Mouse (Mus musculus) neural tube, embryonic 13.5 days (tissue): Measurements from ENCODE around the gene Klhl22. TPM values are rescaled to one million over a fixed set of nuclear protein-coding genes. Genes with fewer than 3 reads are reported as not detected.

Experiments used
- ATAC-seq: fragments of 200-750 bp; cut with Nextera tagmentation; 2 replicates; pipeline ENCODE4 v1.8.0; 2017; ENCODE audit warnings: low read depth, mild to moderate bottlenecking, moderate TSS enrichment, moderate library complexity
- H3K27ac ChIP-seq: fragments of 300-500 bp; sonication (generic); replicated peaks from 2 replicates; pipeline ENCODE4 v1.5.1; 2015; ENCODE audit warnings: moderate library complexity, mild to moderate bottlenecking, inconsistent platforms
- H3K27me3 ChIP-seq: fragments of 300-500 bp; sonication (generic); 2 replicates; pipeline ENCODE4 v1.6.1; 2015; ENCODE audit warnings: mild to moderate bottlenecking, inconsistent platforms
- H3K36me3 ChIP-seq: fragments of 300-500 bp; sonication (generic); 2 replicates; pipeline ENCODE4 v1.6.1; 2015; ENCODE audit warnings: mild to moderate bottlenecking, inconsistent platforms
- H3K4me1 ChIP-seq: fragments of 300-500 bp; sonication (generic); replicated peaks from 2 replicates; pipeline ENCODE4 v1.6.1; 2015; ENCODE audit warnings: inconsistent platforms
- H3K4me2 ChIP-seq: fragments of 300-500 bp; sonication (generic); 2 replicates; pipeline ENCODE4 v1.6.1; 2015; ENCODE audit warnings: inconsistent platforms, mild to moderate bottlenecking, moderate library complexity
- H3K4me3 ChIP-seq: fragments of 300-500 bp; sonication (generic); 2 replicates; pipeline ENCODE4 v1.5.1; 2015; ENCODE audit warnings: mild to moderate bottlenecking, inconsistent platforms
- H3K9ac ChIP-seq: fragments of 300-500 bp; sonication (generic); 2 replicates; pipeline ENCODE4 v1.6.1; 2015; ENCODE audit warnings: moderate library complexity, mild to moderate bottlenecking, inconsistent platforms
- H3K9me3 ChIP-seq: fragments of 300-500 bp; sonication (generic); 2 replicates; pipeline ENCODE4 v1.6.1; 2016; ENCODE audit warnings: inconsistent platforms
- WGBS: fragments of 180-500 bp; shearing (Covaris S2); methylation state at CpG from one replicate; pipeline ENCODE4 v1.1.7; 2015; 5-methylcytosine and 5-hydroxymethylcytosine counted together
- polyA plus RNA-seq: library from polyadenylated mRNA; unstranded; fragments of >200 nt; fragmentation: Nextera tagmentation; extraction: Ambion mirVana; gene quantifications from 2 replicates; pipeline ENCODE4 v1.2.1, GENCODE M21; 2015

The Klhl22 gene
- polyA plus RNA-seq, 1 experiment from 2014 or later, result 76.2 TPM

DNA sequence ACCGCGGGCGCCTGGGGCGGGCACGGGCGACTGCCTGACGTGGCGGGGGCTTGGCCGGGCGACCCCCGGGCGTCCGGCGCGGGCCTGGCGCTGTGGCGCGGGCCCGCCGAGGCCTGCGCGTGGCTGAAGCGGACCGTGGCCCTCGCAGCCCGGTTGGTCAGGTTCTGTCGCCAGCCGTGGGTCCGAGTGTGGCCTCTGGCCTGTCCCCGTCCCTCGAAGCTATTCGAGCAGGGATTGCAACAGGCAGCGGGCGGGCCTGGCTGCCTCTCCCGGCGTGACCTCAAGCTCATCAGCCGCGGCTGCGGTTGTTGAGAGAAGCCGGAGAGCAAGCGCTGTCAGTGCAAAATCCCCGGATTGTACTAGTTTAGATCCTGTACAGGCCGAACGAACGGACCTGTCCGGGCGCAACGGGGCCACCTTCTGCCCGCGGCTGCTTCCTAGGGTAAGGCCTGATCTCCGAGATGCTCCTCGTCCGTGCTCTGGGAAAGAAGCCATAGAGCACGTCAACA is 449 bp downstream of the Klhl22 start:
- Histone ChIP-seq H3K4me3 (peak overlapping the region; percentile 70), H3K4me1 (peaks cover 46% of the 10 kb centered on the region), H3K9me3 (no peaks in the 10 kb centered on the region), H3K27ac (peak overlapping the region; percentile 83), H3K9ac (peak overlapping the region; percentile 91), H3K27me3 (peaks cover 6% of the 10 kb centered on the region; the same call in 1 of the 2 replicates), H3K36me3 (0 out of 2 replicates have a peak, but pooled peaks cover 8% of the 10 kb centered on the region), H3K4me2 (peak overlapping the region; percentile 72)
- WGBS, result 2% methylated on average over 54 of the region's 54 CpGs
- ATAC-seq, result peak; percentile 73

DNA sequence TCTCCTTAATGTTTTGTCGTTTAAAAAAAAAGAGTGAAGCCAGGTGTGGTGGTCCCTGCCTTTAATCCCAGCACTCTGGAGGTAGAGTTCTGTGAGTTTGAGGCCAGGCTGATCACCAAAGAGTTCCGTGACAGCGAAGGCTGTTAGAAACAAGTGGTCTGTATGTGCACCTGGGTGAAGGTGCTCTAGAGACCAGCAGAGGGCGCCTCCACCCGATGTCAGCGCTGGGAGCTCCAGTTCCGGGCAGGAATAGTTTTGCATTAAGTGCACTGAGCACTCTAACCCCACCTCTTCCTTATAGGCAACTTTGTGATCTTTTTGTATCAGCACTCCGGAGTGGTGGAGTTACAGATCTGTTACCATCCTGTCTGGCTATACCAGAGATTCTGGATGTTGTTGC is 1.2 kb downstream of the Klhl22 start:
- Histone ChIP-seq H3K4me2 (peak overlapping the region; percentile 72), H3K9me3 (no peaks in the 10 kb centered on the region), H3K27ac (no peak overlapping the region), H3K4me3 (peak overlapping the region; percentile 70), H3K36me3 (peaks cover 11% of the 10 kb centered on the region; the same call in 1 of the 2 replicates), H3K9ac (peak overlapping the region; percentile 91), H3K27me3 (peaks cover 6% of the 10 kb centered on the region; the same call in 1 of the 2 replicates), H3K4me1 (peaks cover 53% of the 10 kb centered on the region)
- no peak for ATAC-seq
- WGBS, result 35% methylated on average over 8 of the region's 8 CpGs

DNA sequence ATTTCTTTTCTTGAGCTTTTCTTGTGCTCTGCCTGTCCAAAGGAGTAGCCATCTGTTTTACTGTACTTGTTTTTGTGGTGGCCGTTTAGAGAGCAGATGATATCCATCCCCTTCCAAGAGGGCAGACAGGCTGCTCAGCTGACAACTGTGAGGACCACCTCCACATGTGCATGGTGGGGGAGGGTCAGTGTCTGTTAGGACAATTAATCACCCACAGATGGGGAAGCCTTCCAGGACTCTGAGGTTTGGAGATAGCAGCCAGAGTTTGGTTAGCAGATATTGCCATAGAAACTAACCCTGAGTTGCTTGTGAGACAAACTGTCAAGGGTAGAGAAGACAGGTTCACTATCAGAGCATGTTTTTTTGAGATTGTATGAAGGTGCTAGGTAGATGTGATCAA is 1.7 kb downstream of the Klhl22 start:
- Histone ChIP-seq H3K4me3 (no peak overlapping the region), H3K27ac (no peak overlapping the region), H3K9ac (no peak overlapping the region), H3K4me2 (peak overlapping the region; percentile 72), H3K9me3 (no peaks in the 10 kb centered on the region), H3K27me3 (peaks cover 6% of the 10 kb centered on the region; the same call in 1 of the 2 replicates), H3K36me3 (peaks cover 15% of the 10 kb centered on the region), H3K4me1 (peaks cover 56% of the 10 kb centered on the region)
- WGBS, result 65% methylated on average over 1 of the region's 1 CpGs
- ATAC-seq, result no peak

GRCm38 (mm10) chr16:17764108-17764511 is 4.7 kb downstream of the Klhl22 start:
- Histone ChIP-seq H3K4me3 (no peak overlapping the region), H3K27ac (no peak overlapping the region), H3K36me3 (peaks cover 42% of the 10 kb centered on the region), H3K9ac (no peak overlapping the region), H3K9me3 (no peaks in the 10 kb centered on the region), H3K27me3 (no peaks in the 10 kb centered on the region), H3K4me2 (no peak overlapping the region), H3K4me1 (peaks cover 49% of the 10 kb centered on the region)
- ATAC-seq, result no peak
- WGBS, result 90% methylated on average over 4 of the region's 4 CpGs

DNA sequence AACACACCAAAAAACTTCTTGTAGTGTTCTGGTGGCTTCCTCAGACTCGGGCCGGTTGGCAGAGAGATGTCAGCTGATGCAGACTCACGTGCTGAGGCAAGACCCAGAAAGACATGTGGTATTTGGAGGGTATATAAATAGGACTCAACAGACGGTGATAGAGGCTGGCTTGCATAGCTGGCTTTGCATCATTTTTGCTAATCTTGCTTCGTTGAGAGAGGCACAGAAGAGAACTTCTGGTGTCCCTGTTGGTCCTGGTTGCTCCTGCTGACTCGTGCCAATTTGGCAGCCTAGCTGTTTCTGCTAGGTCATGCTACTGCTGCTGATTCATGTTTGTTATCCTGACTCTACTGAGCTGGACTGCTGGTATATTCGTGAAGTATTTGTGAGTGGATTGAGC is 9.4 kb downstream of the Klhl22 start:
- H3K9ac ChIP-seq, result no peak overlapping the region
- WGBS, result 86% methylated on average over 7 of the region's 7 CpGs
- H3K4me2 ChIP-seq, result no peak overlapping the region
- H3K4me1 ChIP-seq, result peaks cover 16% of the 10 kb centered on the region; the same call in 1 of the 2 replicates
- no peak overlapping the region for H3K4me3 ChIP-seq
- H3K27ac ChIP-seq, result no peak overlapping the region
- no peaks in the 10 kb centered on the region for H3K27me3 ChIP-seq
- peaks cover 72% of the 10 kb centered on the region for H3K36me3 ChIP-seq
- ATAC-seq, result no peak
- H3K9me3 ChIP-seq, result no peaks in the 10 kb centered on the region

DNA sequence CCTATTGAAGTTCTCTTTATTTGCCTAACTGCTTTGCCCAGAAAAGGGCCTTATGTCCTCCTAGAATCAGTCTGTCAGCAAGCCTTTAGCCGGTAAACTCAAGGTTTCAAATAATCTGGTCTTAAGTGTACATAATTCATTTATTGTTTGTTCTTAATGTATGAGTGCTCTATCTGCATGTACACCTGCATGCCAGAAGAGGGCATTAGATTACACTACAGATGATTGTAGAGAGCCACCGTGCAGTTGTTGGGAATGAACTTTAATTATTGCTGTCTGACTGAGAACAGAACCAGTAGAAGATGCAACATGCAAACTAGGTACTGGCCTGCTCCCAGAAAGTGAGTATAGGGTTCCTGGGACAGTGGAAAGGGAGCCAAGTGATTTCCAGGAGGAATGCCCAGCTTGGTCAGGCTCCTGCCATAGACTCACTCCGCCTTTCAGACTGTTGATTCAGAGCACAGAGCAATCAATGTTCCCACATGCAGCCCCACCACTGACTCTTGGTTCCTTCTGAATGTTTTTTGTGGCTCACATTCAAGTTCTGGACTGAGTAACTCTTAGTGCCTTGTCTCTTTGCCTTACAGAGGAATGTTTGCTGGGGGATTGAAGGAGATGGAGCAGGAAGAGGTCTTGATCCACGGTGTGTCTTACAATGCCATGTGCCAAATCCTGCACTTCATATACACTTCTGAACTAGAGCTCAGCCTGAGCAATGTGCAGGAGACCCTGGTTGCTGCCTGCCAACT is 11.9 kb downstream of the Klhl22 start:
- WGBS, result 76% methylated on average over 4 of the region's 4 CpGs

GRCm38 (mm10) chr16:17776828-17777227 is 17.4 kb downstream of the Klhl22 start:
- Histone ChIP-seq H3K4me1 (no peaks in the 10 kb centered on the region), H3K4me2 (no peak overlapping the region), H3K36me3 (peaks cover 71% of the 10 kb centered on the region), H3K9me3 (no peaks in the 10 kb centered on the region), H3K9ac (no peak overlapping the region), H3K4me3 (no peak overlapping the region), H3K27ac (no peak overlapping the region), H3K27me3 (no peaks in the 10 kb centered on the region)
- 68% methylated on average over 11 of the region's 11 CpGs for WGBS
- no peak for ATAC-seq

More for the DNA sequence above, 11.9 kb downstream of the Klhl22 start:
- peaks cover 70% of the 10 kb centered on the region for H3K36me3 ChIP-seq
- H3K4me3 ChIP-seq, result no peak overlapping the region
- no peak overlapping the region for H3K4me2 ChIP-seq
- ATAC-seq, result no peak
- no peak overlapping the region for H3K27ac ChIP-seq
- H3K9ac ChIP-seq, result no peak overlapping the region
- no peaks in the 10 kb centered on the region for H3K27me3 ChIP-seq
- H3K4me1 ChIP-seq, result no peaks in the 10 kb centered on the region
- no peaks in the 10 kb centered on the region for H3K9me3 ChIP-seq

DNA sequence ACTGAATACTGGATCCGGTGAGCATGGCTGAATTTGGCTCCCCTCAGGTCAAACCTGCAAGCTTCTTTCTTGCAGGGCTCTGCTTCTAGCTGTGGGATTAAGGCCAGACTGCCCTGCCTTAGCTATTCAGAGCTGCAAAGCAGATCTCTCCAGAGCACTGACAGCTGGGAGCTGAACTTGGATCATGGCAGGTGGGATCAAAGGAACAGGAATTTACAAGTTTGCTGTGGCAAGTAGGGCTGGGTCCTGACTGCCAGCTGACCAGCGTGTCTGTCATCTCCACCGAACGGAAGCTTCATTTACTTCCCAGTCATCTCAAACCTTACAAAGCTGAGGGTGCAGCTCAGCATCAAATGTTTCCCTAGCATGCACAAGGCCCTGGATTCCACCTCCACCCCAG is 18.8 kb downstream of the Klhl22 start:
- no peak overlapping the region for H3K27ac ChIP-seq
- no peak overlapping the region for H3K4me2 ChIP-seq
- H3K4me1 ChIP-seq, result no peaks in the 10 kb centered on the region
- H3K4me3 ChIP-seq, result no peak overlapping the region
- H3K27me3 ChIP-seq, result no peaks in the 10 kb centered on the region
- WGBS, result 90% methylated on average over 4 of the region's 4 CpGs
- no peak for ATAC-seq
- peaks cover 72% of the 10 kb centered on the region for H3K36me3 ChIP-seq
- H3K9me3 ChIP-seq, result no peaks in the 10 kb centered on the region
- H3K9ac ChIP-seq, result no peak overlapping the region

DNA sequence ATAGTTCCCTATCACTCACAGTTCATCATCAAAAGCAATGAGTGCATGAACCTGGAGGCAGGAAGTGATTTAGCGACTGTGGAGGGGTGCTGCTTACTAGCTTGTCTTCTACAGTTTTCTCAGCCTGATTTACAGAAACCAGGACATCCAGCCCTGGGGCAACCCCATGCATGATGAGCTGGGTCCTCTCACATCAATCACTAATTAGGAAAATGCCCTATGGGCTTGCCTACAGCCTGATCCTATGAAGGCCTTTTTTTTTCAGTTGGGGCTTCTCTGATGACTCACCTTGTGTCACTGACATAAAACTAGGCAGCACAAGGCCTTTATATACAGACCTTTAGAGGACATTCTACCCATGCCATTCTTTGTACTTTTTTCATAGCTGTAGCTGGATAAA is 20.3 kb downstream of the Klhl22 start:
- H3K4me3 ChIP-seq, result no peak overlapping the region
- H3K36me3 ChIP-seq, result peaks cover 79% of the 10 kb centered on the region
- H3K27ac ChIP-seq, result no peak overlapping the region
- H3K9me3 ChIP-seq, result no peaks in the 10 kb centered on the region
- no peak overlapping the region for H3K4me2 ChIP-seq
- no peak overlapping the region for H3K9ac ChIP-seq
- WGBS, result 89% methylated on average over 1 of the region's 1 CpGs
- no peaks in the 10 kb centered on the region for H3K4me1 ChIP-seq
- no peak for ATAC-seq
- H3K27me3 ChIP-seq, result no peaks in the 10 kb centered on the region

DNA sequence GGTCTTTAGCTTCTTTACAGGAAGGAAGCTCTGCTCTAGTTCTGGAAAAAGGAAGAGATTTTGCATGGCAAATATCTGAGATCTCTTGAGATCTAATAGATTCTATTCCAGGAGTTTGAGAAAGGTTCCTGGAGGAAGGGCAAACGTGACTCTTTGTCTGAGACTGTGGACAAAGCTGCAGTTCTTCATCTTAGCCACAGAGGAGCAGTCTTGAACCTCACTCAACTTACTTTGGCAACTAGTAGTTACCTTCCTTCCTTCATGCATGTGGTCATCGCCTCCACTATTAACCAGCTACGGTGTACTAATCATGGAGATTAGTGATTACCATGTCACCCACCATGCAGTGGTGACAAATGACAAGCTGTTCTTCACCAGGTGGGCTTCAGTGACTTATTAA is 25.9 kb downstream of the Klhl22 start:
- no peak for ATAC-seq
- no peak overlapping the region for H3K4me3 ChIP-seq
- H3K4me2 ChIP-seq, result no peak overlapping the region
- H3K9ac ChIP-seq, result no peak overlapping the region
- H3K27ac ChIP-seq, result no peak overlapping the region
- H3K36me3 ChIP-seq, result peaks cover 88% of the 10 kb centered on the region
- 60% methylated on average over 3 of the region's 3 CpGs for whole genome bisulfite sequencing
- no peaks in the 10 kb centered on the region for H3K4me1 ChIP-seq
- no peaks in the 10 kb centered on the region for H3K9me3 ChIP-seq
- no peaks in the 10 kb centered on the region for H3K27me3 ChIP-seq

DNA sequence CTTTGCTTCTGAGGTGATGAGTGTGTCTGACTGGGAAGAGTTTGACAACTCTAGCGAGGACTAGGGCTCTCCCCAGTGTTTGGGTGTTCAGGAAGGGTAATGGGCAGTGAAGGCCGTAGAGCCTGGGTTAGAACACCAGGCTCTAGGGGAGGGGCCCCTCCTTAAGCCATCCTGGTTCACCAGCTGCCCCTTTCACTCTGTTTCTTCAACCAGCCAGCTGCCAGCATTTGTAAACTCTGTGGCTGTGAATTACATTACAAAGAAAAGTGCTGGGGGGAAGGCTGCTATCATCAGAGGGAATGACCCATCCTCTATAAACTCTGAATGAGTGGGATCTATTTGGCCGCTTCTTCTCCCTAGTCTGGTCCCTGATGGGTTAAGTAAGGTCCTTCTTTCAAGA is 33.3 kb downstream of the Klhl22 start:
- H3K4me1 ChIP-seq, result peaks cover 11% of the 10 kb centered on the region
- H3K9ac ChIP-seq, result no peak overlapping the region
- WGBS, result 42% methylated on average over 3 of the region's 3 CpGs
- peaks cover 62% of the 10 kb centered on the region for H3K36me3 ChIP-seq
- no peak overlapping the region for H3K4me3 ChIP-seq
- H3K27me3 ChIP-seq, result peaks cover 43% of the 10 kb centered on the region
- H3K9me3 ChIP-seq, result no peaks in the 10 kb centered on the region
- ATAC-seq, result no peak
- H3K27ac ChIP-seq, result no peak overlapping the region
- no peak overlapping the region for H3K4me2 ChIP-seq

- Histone ChIP-seq H3K4me1 (peaks cover 24% of the 10 kb centered on the region), H3K4me3 (no peak overlapping the region), H3K9ac (no peak overlapping the region), H3K36me3 (peaks cover 52% of the 10 kb centered on the region), H3K4me2 (no peak overlapping the region), H3K27me3 (peaks cover 56% of the 10 kb centered on the region), H3K9me3 (no peaks in the 10 kb centered on the region), H3K27ac (no peak overlapping the region)
- 85% methylated on average over 4 of the region's 4 CpGs for WGBS
- ATAC-seq, result no peak
Observed at GRCm38 (mm10) chr16:17794047-17794446, 34.6 kb downstream of the Klhl22 start.
